Mouse (Mus musculus) myocyte (in vitro differentiated cells): Measurements from ENCODE around the gene Pbrm1. TPM values are rescaled to one million over a fixed set of nuclear protein-coding genes. Genes with fewer than 3 reads are reported as not detected.

Source experiments
- H3K27me3 ChIP-seq: one replicate; pipeline ENCODE4 v1.6.1; 2011; ENCODE audit not compliant: control insufficient read depth, insufficient read depth, insufficient read length
- H3K36me3 ChIP-seq: one replicate; pipeline ENCODE4 v1.6.1; 2011; ENCODE audit not compliant: control insufficient read depth, insufficient read depth
- H3K4me2 ChIP-seq: one replicate; pipeline ENCODE4 v1.6.1; 2011; ENCODE audit warnings: low read depth, control low read depth
- H3K4me3 ChIP-seq: one replicate; pipeline ENCODE4 v1.5.1; 2011; ENCODE audit warnings: mild to moderate bottlenecking, control low read depth, moderate library complexity
- H3K79me2 ChIP-seq: one replicate; pipeline ENCODE4 v1.6.1; 2011; ENCODE audit not compliant: control insufficient read depth, insufficient read depth
- H3ac ChIP-seq: one replicate; pipeline ENCODE4 v1.6.1; 2011; ENCODE audit not compliant: control insufficient read depth, insufficient read length
- CEBPB ChIP-seq: IDR thresholded peaks from 2 replicates; pipeline ENCODE4 v1.6.1; 2011; ENCODE audit warnings: mild to moderate bottlenecking, moderate library complexity; ENCODE audit not compliant: poor library complexity, insufficient read depth, severe bottlenecking
- E2F4 ChIP-seq: IDR thresholded peaks from one replicate; pipeline ENCODE4 v1.6.1; 2011; ENCODE audit warnings: mild to moderate bottlenecking, control low read depth, moderate library complexity; ENCODE audit not compliant: insufficient read depth
- MAX ChIP-seq: IDR thresholded peaks from one replicate; pipeline ENCODE4 v1.6.1; 2011; ENCODE audit warnings: low read depth, mild to moderate bottlenecking, control low read depth
- MYOD1 ChIP-seq, 3 experiments: IDR thresholded peaks; one replicate each; pipeline ENCODE4 v1.6.1; 2011; ENCODE audit warnings: control low read depth in 2 of 3, low read depth in 2 of 3, mild to moderate bottlenecking in 2 of 3, moderate library complexity in 1 of 3; ENCODE audit not compliant: insufficient read length in 2 of 3, control insufficient read depth in 1 of 3
- MYOG ChIP-seq, 3 experiments: IDR thresholded peaks; one replicate each; pipeline ENCODE4 v1.6.1; 2011; ENCODE audit warnings: control low read depth in 2 of 3, low read depth in 2 of 3, mild to moderate bottlenecking in 2 of 3; ENCODE audit not compliant: insufficient read length in 2 of 3, control insufficient read depth in 1 of 3, insufficient read depth in 1 of 3
- POLR2A ChIP-seq: IDR thresholded peaks from one replicate; pipeline ENCODE4 v1.6.1; 2011; ENCODE audit warnings: low read depth, mild to moderate bottlenecking, control low read depth, moderate library complexity; ENCODE audit not compliant: insufficient read length
- POLR2AphosphoS2 ChIP-seq: IDR thresholded peaks from one replicate; pipeline ENCODE4 v1.6.1; 2011; ENCODE audit warnings: low read depth, control low read depth; ENCODE audit not compliant: insufficient read length
- REST ChIP-seq: IDR thresholded peaks from one replicate; pipeline ENCODE4 v1.6.1; 2011; ENCODE audit warnings: mild to moderate bottlenecking, control low read depth, moderate library complexity; ENCODE audit not compliant: insufficient read depth, insufficient read length
- SRF ChIP-seq: IDR thresholded peaks from one replicate; pipeline ENCODE4 v1.6.1; 2011; ENCODE audit warnings: low read depth; ENCODE audit not compliant: control insufficient read depth, insufficient read length
- TCF12 ChIP-seq: IDR thresholded peaks from one replicate; pipeline ENCODE4 v1.6.1; 2011; ENCODE audit warnings: mild to moderate bottlenecking, control low read depth; ENCODE audit not compliant: poor library complexity, insufficient read depth, severe bottlenecking
- TCF3 ChIP-seq: IDR thresholded peaks from one replicate; pipeline ENCODE4 v1.6.1; 2011; ENCODE audit warnings: low read depth, control low read depth; ENCODE audit not compliant: insufficient read length
- USF1 ChIP-seq: IDR thresholded peaks from one replicate; pipeline ENCODE4 v1.6.1; 2011; ENCODE audit warnings: low read depth, mild to moderate bottlenecking, control low read depth, moderate library complexity
- polyA plus RNA-seq: library from polyadenylated mRNA; unstranded; fragments of >200 nt; fragmentation: generic; extraction: Trizol; gene quantifications from one replicate; pipeline ENCODE4 v1.2.1, GENCODE M21; 2012; ENCODE audit warnings: missing spikeins

Gene Pbrm1
- polyA plus RNA-seq, 1 experiment = 14.1 TPM

DNA sequence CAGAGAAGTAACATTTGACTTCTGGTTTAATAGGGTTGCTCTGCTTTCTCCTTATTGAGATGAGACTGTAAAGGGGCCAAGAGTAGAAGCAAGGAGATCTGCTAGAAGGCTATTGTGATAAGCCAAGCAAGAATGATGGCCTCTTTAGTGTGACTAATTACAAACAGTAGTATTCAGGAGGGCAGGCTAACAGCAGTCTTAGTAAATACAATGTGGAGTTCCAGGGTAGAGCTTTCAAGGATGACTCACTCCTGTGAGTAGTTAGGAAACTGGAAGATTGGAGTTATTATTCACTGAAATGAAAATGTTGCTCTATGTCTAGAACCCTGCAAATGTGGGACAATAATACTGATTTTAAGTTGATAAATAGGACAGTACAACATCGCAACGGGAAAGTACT is 69.6 kb downstream of the Pbrm1 start:
- no peak overlapping the region for H3ac ChIP-seq
- H3K4me3 ChIP-seq = no peak overlapping the region
- H3K27me3 ChIP-seq = no peaks in the 10 kb centered on the region
- peaks cover 54% of the 10 kb centered on the region for H3K36me3 ChIP-seq
- peaks cover 4% of the 10 kb centered on the region for H3K79me2 ChIP-seq
- no peak overlapping the region for H3K4me2 ChIP-seq
- TF ChIP-seq TCF3 (no peak), CEBPB (no peak), USF1 (no peak), SRF (no peak), TCF12 (no peak)

DNA sequence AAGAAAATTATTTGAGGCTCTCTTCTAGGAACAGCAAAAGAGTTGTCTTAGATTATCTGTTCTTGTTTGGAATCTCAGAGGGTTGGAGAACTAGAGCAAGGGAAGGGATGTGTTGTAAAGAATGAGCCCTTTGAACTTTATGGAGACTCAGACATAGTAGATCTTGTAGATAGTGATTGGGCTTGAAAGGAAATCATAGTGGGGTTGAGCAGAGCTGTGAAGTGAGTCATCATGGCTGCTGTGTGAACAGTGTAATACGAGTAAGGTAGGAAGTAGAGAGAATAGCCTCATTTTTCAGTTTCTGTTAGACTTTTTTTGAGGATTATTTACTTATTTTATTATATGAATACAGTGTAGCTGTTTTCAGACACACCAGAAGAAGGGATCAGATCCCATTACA is 71.0 kb downstream of the Pbrm1 start:
- H3ac ChIP-seq = no peak overlapping the region
- TF ChIP-seq MAX (no peak), CEBPB (no peak), REST (no peak), MYOD1 (IDR thresholded peaks at IDR 0.05; ENCODE audit: control insufficient read depth in 1 of 3, insufficient read length in 2 of 3, low read depth in 2 of 3) (no peak)
- peak overlapping the region; percentile 13 for H3K4me2 ChIP-seq
- H3K79me2 ChIP-seq = peaks cover 4% of the 10 kb centered on the region
- no peaks in the 10 kb centered on the region for H3K27me3 ChIP-seq
- peaks cover 58% of the 10 kb centered on the region for H3K36me3 ChIP-seq
- no peak overlapping the region for H3K4me3 ChIP-seq

DNA sequence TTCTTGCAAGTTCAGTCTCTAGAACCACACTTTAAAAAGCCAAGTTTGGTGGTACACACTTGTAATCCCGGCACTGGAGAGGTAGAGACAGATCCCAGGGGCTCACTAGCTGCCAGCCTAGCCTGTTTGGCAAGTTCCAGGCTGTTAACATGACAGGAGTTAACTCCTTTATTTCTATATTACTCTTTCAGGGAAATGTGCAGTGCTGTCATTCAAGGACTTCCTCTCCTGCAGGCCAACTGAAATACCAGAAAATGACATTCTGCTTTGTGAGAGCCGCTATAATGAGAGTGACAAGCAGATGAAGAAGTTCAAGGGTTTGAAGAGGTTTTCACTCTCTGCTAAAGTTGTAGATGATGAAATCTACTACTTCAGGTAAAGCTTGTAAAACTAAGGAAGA is 86.2 kb downstream of the Pbrm1 start:
- TF ChIP-seq MYOG (IDR thresholded peaks at IDR 0.05; ENCODE audit: control insufficient read depth in 1 of 3, insufficient read depth in 1 of 3, insufficient read length in 2 of 3, low read depth in 2 of 3) (no peak), REST (no peak), TCF12 (no peak), USF1 (no peak), SRF (no peak), CEBPB (no peak), MAX (no peak), POLR2AphosphoS2 (no peak), POLR2A (no peak)
- Histone ChIP-seq H3K79me2 (no peaks in the 10 kb centered on the region), H3K27me3 (no peaks in the 10 kb centered on the region), H3K4me3 (no peak overlapping the region), H3ac (no peak overlapping the region), H3K4me2 (no peak overlapping the region), H3K36me3 (peaks cover 67% of the 10 kb centered on the region)

DNA sequence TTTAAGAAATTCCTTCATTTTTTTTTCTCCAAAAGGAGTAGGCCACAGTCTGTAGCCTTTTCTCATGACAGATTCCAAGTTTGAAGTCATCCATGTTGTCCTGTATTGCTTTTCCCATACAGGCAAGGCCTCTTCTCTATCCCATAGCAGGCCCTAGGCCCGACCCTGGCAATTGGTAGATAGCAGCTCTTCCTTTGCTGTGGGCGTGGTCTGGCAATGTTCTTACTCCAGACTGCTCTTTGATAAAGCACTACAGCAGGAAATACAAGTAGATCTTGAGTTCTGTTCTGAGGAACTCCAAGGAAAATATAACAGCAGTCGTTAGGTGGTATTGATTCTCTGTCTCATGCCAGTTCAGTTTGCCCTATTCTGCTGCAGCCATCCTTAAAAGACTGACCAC is 91.7 kb downstream of the Pbrm1 start:
- no peak for TF ChIP-seq MYOG (IDR thresholded peaks at IDR 0.05; ENCODE audit: control insufficient read depth in 1 of 3, insufficient read depth in 1 of 3, insufficient read length in 2 of 3, low read depth in 2 of 3)
- no peak for TF ChIP-seq TCF3
- no peak for TF ChIP-seq MAX
- no peak for TF ChIP-seq POLR2A
- no peak for TF ChIP-seq POLR2AphosphoS2
- no peak for TF ChIP-seq E2F4
- no peak for TF ChIP-seq USF1
- no peak for TF ChIP-seq SRF
- TF ChIP-seq REST = no peak
- TF ChIP-seq CEBPB = no peak
- TF ChIP-seq MYOD1 (IDR thresholded peaks at IDR 0.05; ENCODE audit: control insufficient read depth in 1 of 3, insufficient read length in 2 of 3, low read depth in 2 of 3) = no peak
- TF ChIP-seq TCF12 = no peak
- no peak overlapping the region for H3K4me3 ChIP-seq
- no peak overlapping the region for H3K4me2 ChIP-seq
- no peak overlapping the region for H3ac ChIP-seq
- peaks cover 74% of the 10 kb centered on the region for H3K36me3 ChIP-seq
- no peaks in the 10 kb centered on the region for H3K27me3 ChIP-seq
- H3K79me2 ChIP-seq = no peaks in the 10 kb centered on the region

- no peak for TF ChIP-seq TCF12
- no peak for TF ChIP-seq SRF
- no peak for TF ChIP-seq MYOG (IDR thresholded peaks at IDR 0.05; ENCODE audit: control insufficient read depth in 1 of 3, insufficient read depth in 1 of 3, insufficient read length in 2 of 3, low read depth in 2 of 3)
- no peak for TF ChIP-seq TCF3
- no peak for TF ChIP-seq MYOD1 (IDR thresholded peaks at IDR 0.05; ENCODE audit: control insufficient read depth in 1 of 3, insufficient read length in 2 of 3, low read depth in 2 of 3)
- no peak for TF ChIP-seq MAX
- no peak for TF ChIP-seq USF1
- no peak for TF ChIP-seq REST
- no peak for TF ChIP-seq POLR2AphosphoS2
- TF ChIP-seq CEBPB = no peak
- no peak for TF ChIP-seq E2F4
- TF ChIP-seq POLR2A = no peak
- H3K79me2 ChIP-seq = no peaks in the 10 kb centered on the region
- H3K4me3 ChIP-seq = no peak overlapping the region
- peaks cover 61% of the 10 kb centered on the region for H3K36me3 ChIP-seq
- no peaks in the 10 kb centered on the region for H3K27me3 ChIP-seq
- H3ac ChIP-seq = no peak overlapping the region
- no peak overlapping the region for H3K4me2 ChIP-seq
Observed at GRCm38 (mm10) chr14:31112187-31112586, 93.2 kb downstream of the Pbrm1 start.
